Mouse (Mus musculus): ENCODE data around the gene Gpatch3. TPM values are rescaled to one million over a fixed set of nuclear protein-coding genes. Genes with fewer than 3 reads are reported as not detected.

The Gpatch3 gene
- total and polyA plus RNA-seq, 2 experiments from 2014 or later: 3.5 to 8.2 TPM

DNA sequence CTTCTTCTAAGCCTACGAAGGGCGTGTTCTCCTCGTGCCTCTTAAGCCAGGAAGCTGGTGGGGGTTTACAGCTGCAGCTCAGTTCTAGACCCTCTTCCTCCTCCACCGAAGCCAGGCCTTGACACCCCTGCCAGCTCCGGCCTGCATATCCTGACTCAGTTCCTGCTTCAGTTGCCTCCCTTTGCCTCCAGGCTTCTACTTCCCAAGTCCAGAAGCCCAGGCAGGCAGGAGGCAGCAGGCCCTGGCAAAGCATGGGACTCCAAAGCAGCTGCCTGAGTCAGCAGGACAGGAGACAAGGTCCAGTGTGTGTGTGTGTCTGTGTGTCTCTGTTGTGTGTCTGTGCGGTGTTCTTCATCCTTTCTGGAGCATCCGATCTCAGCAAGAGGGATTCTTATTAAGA lies 29.6 kb downstream of the Gpatch3 start:
- no peak overlapping the region for H3K9ac ChIP-seq (replicated peaks; ENCODE audit: low read depth, low read length)
- no peak overlapping the region for H3K4me3 ChIP-seq (ENCODE audit: low read depth, low read length)
- H3K27ac ChIP-seq (ENCODE audit: low read depth): no peak overlapping the region
- H3K4me1 ChIP-seq (ENCODE audit: control insufficient read depth, insufficient read depth): peaks cover 9% of the 10 kb centered on the region
- ATAC-seq (ENCODE audit: insufficient read depth, low read depth) (no peak), DNase-seq (ENCODE audit: low spot score) (no peak)
- H3K9me3 ChIP-seq (replicated peaks; ENCODE audit: control insufficient read depth, low read length): no peaks in the 10 kb centered on the region
- TF ChIP-seq EP300 (IDR thresholded peaks at IDR 0.05; ENCODE audit: low read depth) (no peak), CTCF (IDR thresholded peaks at IDR 0.05; ENCODE audit: low read depth) (no peak)
- H3K36me3 ChIP-seq (replicated peaks; ENCODE audit: control insufficient read depth, insufficient read depth, low read length): peaks cover 21% of the 10 kb centered on the region
- H3K27me3 ChIP-seq (ENCODE audit: control insufficient read depth, insufficient read depth, low read length): peaks cover 18% of the 10 kb centered on the region
- 70% methylated on average over 7 of the region's 7 CpGs for WGBS
- no peak overlapping the region for H3K4me2 ChIP-seq (ENCODE audit: low read depth, low read length)

DNA sequence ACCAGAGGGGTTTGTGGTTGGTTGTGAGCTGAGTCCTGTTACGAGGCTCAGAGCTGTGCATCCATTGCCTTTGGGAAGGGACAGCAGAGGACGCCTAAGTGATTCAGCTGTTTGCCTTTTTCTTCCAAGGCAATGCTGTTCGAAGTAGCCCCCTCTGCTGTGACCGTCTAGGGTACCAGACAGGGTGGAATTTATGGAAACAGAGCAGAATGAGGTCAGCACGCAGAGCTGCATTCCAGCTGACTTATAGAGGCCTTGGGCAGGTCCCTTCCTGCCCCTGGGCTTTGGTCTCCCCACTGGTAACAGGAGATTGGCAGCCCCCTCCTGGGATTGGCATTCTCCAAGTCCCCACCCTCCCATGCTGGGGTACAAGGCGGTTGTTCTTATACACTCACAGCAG lies 30.3 kb downstream of the Gpatch3 start:
- no peak for ATAC-seq (ENCODE audit: insufficient read depth, low read depth)
- TF ChIP-seq CTCF (IDR thresholded peaks at IDR 0.05; ENCODE audit: low read depth) (no peak), EP300 (IDR thresholded peaks at IDR 0.05; ENCODE audit: low read depth) (no peak)

DNA sequence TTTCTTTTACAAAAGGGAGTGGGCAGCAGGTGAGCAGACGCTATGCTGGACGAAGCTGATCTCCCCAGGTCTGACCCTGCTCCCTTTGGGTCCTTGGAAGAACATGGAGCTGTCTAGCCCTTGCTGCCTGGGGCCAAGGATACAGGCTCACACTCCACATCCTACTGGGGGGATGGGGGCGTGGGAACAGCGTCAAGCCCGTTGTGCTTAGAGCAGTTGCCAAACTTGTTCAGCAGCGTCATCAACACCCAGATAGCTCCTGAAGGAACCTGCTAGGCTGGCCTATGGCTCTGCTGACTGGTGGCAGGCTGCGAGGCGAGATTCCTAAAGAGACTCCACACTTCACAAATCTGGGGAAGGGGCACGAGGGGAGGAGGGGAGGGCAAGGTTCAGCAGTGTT lies 30.8 kb downstream of the Gpatch3 start:
- peaks cover 21% of the 10 kb centered on the region for H3K36me3 ChIP-seq (replicated peaks; ENCODE audit: control insufficient read depth, insufficient read depth, low read length)
- whole genome bisulfite sequencing: 58% methylated on average over 9 of the region's 9 CpGs
- DNase-seq (ENCODE audit: low spot score) (no peak), ATAC-seq (ENCODE audit: insufficient read depth, low read depth) (no peak)
- H3K4me1 ChIP-seq (ENCODE audit: control insufficient read depth, insufficient read depth): peaks cover 5% of the 10 kb centered on the region; the same call in 1 of the 2 replicates
- TF ChIP-seq EP300 (IDR thresholded peaks at IDR 0.05; ENCODE audit: low read depth) (no peak), CTCF (IDR thresholded peaks at IDR 0.05; ENCODE audit: low read depth) (no peak)
- no peak overlapping the region for H3K9ac ChIP-seq (replicated peaks; ENCODE audit: low read depth, low read length)
- H3K4me3 ChIP-seq (ENCODE audit: low read depth, low read length): no peak overlapping the region
- H3K9me3 ChIP-seq (replicated peaks; ENCODE audit: control insufficient read depth, low read length): no peaks in the 10 kb centered on the region
- H3K4me2 ChIP-seq (ENCODE audit: low read depth, low read length): no peak overlapping the region
- H3K27me3 ChIP-seq (ENCODE audit: control insufficient read depth, insufficient read depth, low read length): peaks cover 12% of the 10 kb centered on the region
- no peak overlapping the region for H3K27ac ChIP-seq (ENCODE audit: low read depth)

More for the DNA sequence above, 30.3 kb downstream of the Gpatch3 start:
- Histone ChIP-seq H3K9ac (replicated peaks; ENCODE audit: low read depth, low read length) (no peak overlapping the region), H3K27me3 (ENCODE audit: control insufficient read depth, insufficient read depth, low read length) (peaks cover 17% of the 10 kb centered on the region), H3K36me3 (replicated peaks; ENCODE audit: control insufficient read depth, insufficient read depth, low read length) (peaks cover 21% of the 10 kb centered on the region), H3K4me2 (ENCODE audit: low read depth, low read length) (no peak overlapping the region), H3K4me1 (ENCODE audit: control insufficient read depth, insufficient read depth) (peaks cover 9% of the 10 kb centered on the region), H3K9me3 (replicated peaks; ENCODE audit: control insufficient read depth, low read length) (no peaks in the 10 kb centered on the region), H3K27ac (ENCODE audit: low read depth) (no peak overlapping the region), H3K4me3 (ENCODE audit: low read depth, low read length) (no peak overlapping the region)
- 67% methylated on average over 6 of the region's 6 CpGs for WGBS
- no peak for DNase-seq (ENCODE audit: low spot score)

DNA sequence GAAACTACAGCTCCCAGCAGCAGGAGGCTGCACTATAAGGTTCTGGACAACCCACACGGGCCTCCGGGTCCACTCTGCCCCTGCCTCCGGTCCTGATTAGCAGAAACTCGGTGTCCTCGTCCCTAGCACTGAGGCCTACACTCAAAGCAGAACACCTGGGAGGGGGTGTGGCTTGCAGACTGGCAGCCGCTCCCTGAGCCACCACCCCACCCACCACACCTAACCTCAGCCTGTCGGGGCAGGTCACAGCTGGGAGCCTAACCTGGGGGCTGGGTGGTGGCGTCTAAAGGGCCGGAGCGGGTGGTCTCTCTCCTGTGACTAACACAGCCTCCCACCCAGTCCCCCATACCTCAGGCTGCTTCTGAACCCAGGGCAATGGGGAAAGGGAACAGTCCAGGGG lies 32.7 kb downstream of the Gpatch3 start:
- Histone ChIP-seq H3K4me3 (ENCODE audit: low read depth, low read length) (no peak overlapping the region), H3K27ac (ENCODE audit: low read depth) (no peak overlapping the region), H3K9ac (replicated peaks; ENCODE audit: low read depth, low read length) (no peak overlapping the region), H3K9me3 (replicated peaks; ENCODE audit: control insufficient read depth, low read length) (no peaks in the 10 kb centered on the region), H3K36me3 (replicated peaks; ENCODE audit: control insufficient read depth, insufficient read depth, low read length) (peaks cover 26% of the 10 kb centered on the region), H3K4me1 (ENCODE audit: control insufficient read depth, insufficient read depth) (no peaks in the 10 kb centered on the region), H3K27me3 (ENCODE audit: control insufficient read depth, insufficient read depth, low read length) (peaks cover 5% of the 10 kb centered on the region), H3K4me2 (ENCODE audit: low read depth, low read length) (no peak overlapping the region)
- DNase-seq (ENCODE audit: low spot score) (no peak), ATAC-seq (ENCODE audit: insufficient read depth, low read depth) (no peak)
- no peak for TF ChIP-seq EP300 (IDR thresholded peaks at IDR 0.05; ENCODE audit: low read depth)
- no peak for TF ChIP-seq CTCF (IDR thresholded peaks at IDR 0.05; ENCODE audit: low read depth)
- WGBS: 91% methylated on average over 7 of the region's 10 CpGs

DNA sequence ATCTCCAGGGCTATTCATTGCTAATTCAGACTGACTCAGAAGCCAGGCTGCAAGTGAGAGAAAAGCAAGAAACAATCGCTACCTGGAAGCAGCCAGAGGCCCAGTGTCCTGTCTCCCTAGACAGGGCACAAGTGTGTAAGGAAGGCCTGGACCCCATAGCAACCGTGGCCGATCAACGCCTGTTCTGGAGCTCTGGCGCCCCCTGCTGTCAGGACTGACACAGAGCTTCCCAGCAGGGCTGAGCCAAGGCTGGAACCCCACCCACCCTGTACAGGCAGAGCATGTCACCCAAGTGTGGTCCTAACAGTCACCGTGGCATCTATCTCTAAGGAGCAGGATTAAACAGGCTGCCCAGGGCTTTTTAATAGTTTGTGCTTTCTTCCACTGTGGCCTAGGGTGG lies 35.2 kb downstream of the Gpatch3 start:
- Histone ChIP-seq H3K4me1 (ENCODE audit: control insufficient read depth, insufficient read depth) (no peaks in the 10 kb centered on the region), H3K27me3 (ENCODE audit: control insufficient read depth, insufficient read depth, low read length) (no peaks in the 10 kb centered on the region), H3K27ac (ENCODE audit: low read depth) (no peak overlapping the region), H3K9me3 (replicated peaks; ENCODE audit: control insufficient read depth, low read length) (no peaks in the 10 kb centered on the region), H3K4me3 (ENCODE audit: low read depth, low read length) (no peak overlapping the region), H3K9ac (replicated peaks; ENCODE audit: low read depth, low read length) (no peak overlapping the region), H3K36me3 (replicated peaks; ENCODE audit: control insufficient read depth, insufficient read depth, low read length) (peaks cover 28% of the 10 kb centered on the region), H3K4me2 (ENCODE audit: low read depth, low read length) (no peak overlapping the region)
- DNase-seq (ENCODE audit: low spot score) (no peak), ATAC-seq (ENCODE audit: insufficient read depth, low read depth) (peak; percentile 70)
- TF ChIP-seq CTCF (IDR thresholded peaks at IDR 0.05; ENCODE audit: low read depth) (peak; percentile 87), EP300 (IDR thresholded peaks at IDR 0.05; ENCODE audit: low read depth) (no peak)
- WGBS: 16% methylated on average over 6 of the region's 6 CpGs

DNA sequence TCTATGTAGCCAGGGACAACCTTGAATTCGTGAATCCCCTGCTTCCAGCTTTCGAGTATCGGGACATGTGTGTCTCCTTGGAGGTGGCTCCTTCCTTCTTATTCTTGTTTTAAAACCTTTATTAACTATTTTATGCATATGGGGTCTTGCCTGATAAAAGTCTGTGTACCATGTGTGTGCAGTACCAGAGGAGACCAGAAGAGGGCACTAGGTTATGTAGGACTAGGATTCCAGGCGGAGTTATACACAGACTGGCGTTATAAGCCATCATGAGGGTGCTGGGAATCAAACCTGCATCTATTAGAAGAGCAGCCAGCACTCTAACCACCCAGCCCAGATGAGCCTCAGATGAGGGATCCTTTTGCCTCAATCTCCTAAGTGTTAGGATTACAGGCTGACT lies 37.3 kb downstream of the Gpatch3 start:
- no peaks in the 10 kb centered on the region for H3K27me3 ChIP-seq (ENCODE audit: control insufficient read depth, insufficient read depth, low read length)
- H3K27ac ChIP-seq (ENCODE audit: low read depth): no peak overlapping the region
- no peak for ATAC-seq (ENCODE audit: insufficient read depth, low read depth)
- WGBS: 99% methylated on average over 5 of the region's 5 CpGs
- peaks cover 28% of the 10 kb centered on the region for H3K36me3 ChIP-seq (replicated peaks; ENCODE audit: control insufficient read depth, insufficient read depth, low read length)
- H3K4me1 ChIP-seq (ENCODE audit: control insufficient read depth, insufficient read depth): no peaks in the 10 kb centered on the region
- TF ChIP-seq CTCF (IDR thresholded peaks at IDR 0.05; ENCODE audit: low read depth) (peak; percentile 17; the same call in 1 of the 2 replicates), EP300 (IDR thresholded peaks at IDR 0.05; ENCODE audit: low read depth) (no peak)
- DNase-seq (ENCODE audit: low spot score): no peak
- no peaks in the 10 kb centered on the region for H3K9me3 ChIP-seq (replicated peaks; ENCODE audit: control insufficient read depth, low read length)
- no peak overlapping the region for H3K4me3 ChIP-seq (ENCODE audit: low read depth, low read length)
- no peak overlapping the region for H3K4me2 ChIP-seq (ENCODE audit: low read depth, low read length)
- no peak overlapping the region for H3K9ac ChIP-seq (replicated peaks; ENCODE audit: low read depth, low read length)
